Mouse (Mus musculus) hematopoietic multipotent progenitor cell, adult 10-12 weeks (in vitro differentiated cells): ENCODE results near the gene Ccdc9. TPM values are rescaled to one million over a fixed set of nuclear protein-coding genes. Genes with fewer than 3 reads are reported as not detected.

Source experiments
- polyA plus RNA-seq: library from polyadenylated mRNA; stranded (reverse); fragments of >175 nt; gene quantifications from 2 replicates; pipeline ENCODE4 v1.2.3, GENCODE M21; 2012; ENCODE audit warnings: low replicate concordance

The Ccdc9 gene
- polyA plus RNA-seq: 99.7 and 173 TPM in 2 replicates

DNA sequence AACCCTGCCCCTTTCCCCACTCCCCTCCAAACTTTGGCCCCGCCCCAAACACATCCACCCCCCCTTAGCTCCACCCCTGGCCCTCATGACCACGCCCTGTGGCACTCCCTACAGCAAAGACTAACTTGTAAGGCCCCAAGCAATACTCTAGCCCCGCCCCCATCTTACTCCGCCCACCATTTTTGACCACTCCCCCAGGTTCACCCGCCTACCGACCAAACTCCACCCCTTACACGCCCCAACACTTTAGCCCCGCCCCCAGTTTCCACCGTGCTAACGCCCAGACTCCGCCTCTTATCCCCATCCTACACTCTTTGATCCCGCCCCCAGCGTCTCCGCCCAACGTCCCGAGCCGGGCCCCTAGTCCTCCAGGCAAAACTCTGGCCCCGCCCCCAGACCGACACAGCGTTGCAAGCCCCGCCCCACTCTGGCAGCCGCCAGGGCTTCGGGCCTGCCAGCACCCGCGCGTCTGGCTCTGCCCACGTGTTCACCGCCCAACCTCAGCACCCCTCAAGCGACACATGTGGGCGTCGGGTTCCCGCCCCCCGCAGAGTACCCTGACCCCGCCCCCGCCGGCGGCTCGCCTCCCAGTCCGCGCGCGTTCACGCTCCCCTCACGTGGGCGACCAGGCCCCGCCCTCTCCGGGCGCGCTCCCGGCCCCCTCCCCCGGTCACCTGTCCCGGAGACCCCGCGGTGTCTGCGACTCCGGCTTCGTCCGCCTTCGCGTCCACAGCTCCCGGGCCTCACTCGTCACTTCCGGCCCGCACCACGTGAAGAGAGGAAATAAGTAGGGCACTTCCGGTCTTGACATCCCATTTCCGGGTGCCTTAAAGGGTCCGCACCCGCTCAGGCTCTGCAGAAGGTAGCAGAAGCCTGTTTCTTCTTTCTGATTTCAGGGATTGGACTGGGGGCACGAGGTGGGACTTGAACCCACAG, at the start of gene Ccdc9:
TSS of gene Ccdc9 (minus strand) at position 770 of the 936 bp plus-strand sequence.

DNA sequence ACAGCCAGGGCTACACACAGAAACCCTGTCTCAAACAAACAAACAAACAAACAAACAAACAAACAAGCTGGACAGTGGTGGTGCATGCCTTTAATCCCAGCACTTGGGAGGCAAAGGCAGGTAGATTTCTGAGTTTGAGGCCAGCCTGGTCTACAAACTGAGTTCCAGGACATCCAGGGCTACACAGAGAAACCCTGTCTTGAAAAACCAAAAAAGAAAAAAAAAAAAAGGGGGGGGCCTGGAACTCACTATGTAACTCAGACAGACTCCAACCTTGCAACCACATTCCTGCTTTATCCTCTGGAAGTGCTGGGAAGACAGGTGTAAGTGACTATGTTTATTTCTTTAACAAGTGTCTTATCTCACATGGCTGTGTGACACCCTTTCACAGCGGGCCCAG, 21.5 kb upstream of the Ccdc9 start, which contains the start of gene Bbc3:
TSS of gene Bbc3 (plus strand) at position 301 of the 400 bp plus-strand sequence.

DNA sequence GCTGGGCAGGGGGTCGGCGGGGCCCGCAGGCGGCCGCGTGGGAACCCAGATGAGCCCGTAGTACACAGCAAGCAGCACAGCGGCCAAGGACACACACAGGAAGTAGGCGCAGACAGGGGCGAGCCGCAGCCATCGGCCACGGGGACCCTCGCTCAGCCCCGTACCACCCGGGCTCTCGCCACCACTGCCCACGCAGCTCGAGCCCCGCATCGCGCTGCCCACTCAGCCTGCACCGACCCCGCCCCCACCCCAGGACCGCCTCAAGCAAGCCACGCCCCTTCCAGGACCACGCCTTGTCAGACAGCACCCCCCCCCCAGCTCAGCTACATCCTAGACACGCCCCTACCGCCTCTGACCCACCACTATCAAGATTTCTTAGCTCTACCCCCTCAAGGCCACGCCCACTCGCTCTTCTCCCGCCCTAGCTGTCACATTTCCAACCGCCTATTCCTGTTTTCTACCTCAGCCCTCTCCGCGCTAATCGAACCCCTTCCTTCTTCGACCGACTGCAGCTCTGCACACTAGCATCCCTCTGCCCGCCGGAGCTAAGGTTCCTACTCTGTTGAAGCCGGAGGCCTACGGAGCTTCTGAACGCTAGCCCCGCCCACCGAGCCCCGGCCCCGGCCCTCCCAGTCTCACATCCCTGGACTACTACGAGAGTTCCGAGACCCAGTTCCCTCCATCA, 13.4 kb downstream of the Ccdc9 start, which contains the start of gene Inafm1:
TSS of gene Inafm1 (minus strand) at position 537 of the 685 bp plus-strand sequence.

DNA sequence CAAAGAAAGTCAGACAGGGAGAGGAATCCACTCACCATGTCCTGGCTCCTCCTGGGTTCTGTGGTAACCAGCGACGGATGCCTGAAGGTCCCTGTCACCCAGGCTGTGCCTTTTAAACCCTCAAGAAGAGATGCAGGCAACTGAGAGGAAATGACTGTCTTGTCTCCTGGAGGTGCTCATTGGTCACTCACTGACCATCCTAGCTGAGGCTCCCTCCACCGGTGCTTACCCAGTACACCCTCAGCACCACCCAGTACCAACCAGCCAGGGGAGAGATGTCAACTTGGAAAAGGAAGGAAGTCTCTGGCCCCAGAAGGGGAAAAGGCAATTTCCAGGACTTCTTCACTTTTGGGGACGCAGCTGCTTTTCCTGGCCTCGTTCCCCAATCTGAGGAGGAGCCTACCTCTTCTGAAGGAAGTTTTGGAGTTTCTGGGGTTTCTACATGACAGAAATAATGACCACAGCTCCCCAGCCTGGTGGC, 27.4 kb downstream of the Ccdc9 start, which contains the start of gene C5ar1:
TSS of gene C5ar1 (minus strand) at position 431 of the 481 bp plus-strand sequence.

DNA sequence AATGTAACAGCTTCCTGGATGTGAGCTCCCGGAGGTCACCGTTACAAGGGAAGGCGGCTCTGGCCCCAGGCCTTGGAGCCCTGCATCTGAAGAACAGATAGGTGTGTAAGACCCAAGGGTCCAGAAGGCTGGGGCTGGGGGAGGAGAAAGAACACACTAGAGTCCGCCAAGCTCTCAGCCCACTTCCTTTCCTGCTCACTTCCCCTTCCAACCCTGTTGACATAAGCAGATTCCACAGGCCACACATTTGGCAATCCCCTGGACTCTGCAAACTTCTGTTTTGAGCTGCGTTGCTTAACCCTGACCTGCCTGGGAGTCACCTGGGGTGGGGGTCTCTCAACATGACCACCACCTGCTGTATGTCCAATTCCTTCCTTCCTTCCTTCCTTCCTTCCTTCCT, 42.5 kb downstream of the Ccdc9 start, which contains the start of gene C5ar2:
TSS of gene C5ar2 (minus strand) at position 88 of the 400 bp plus-strand sequence.

Other genes starting within 250 kb of the Ccdc9 start
- gene Bicra, start 238.9 kb downstream of the Ccdc9 start, polyA plus RNA-seq: 162 and 369 TPM in 2 replicates
- gene Zfp541, start 225.0 kb downstream of the Ccdc9 start, polyA plus RNA-seq: 0.51 TPM in 1 of 2 replicates, not detected in the other
- 107 and 182 TPM in 2 replicates for gene Napa, start 188.3 kb downstream of the Ccdc9 start, polyA plus RNA-seq
- gene Kptn, start 166.9 kb downstream of the Ccdc9 start, polyA plus RNA-seq: 18.1 and 30.7 TPM in 2 replicates
- gene Slc8a2, start 157.0 kb downstream of the Ccdc9 start, polyA plus RNA-seq: 0.44 and 0.93 TPM in 2 replicates
- 18.3 and 26.2 TPM in 2 replicates for gene Meis3, start 111.7 kb downstream of the Ccdc9 start, polyA plus RNA-seq
- gene Dhx34, start 64.8 kb downstream of the Ccdc9 start, polyA plus RNA-seq: 48.5 and 105 TPM in 2 replicates
- 0.54 and 0.97 TPM in 2 replicates for gene C5ar2, start 42.6 kb downstream of the Ccdc9 start, polyA plus RNA-seq
- 7.8 and 14.0 TPM in 2 replicates for gene C5ar1, start 27.3 kb downstream of the Ccdc9 start, polyA plus RNA-seq
- gene Inafm1, start 13.2 kb downstream of the Ccdc9 start, polyA plus RNA-seq: 28.8 and 82.8 TPM in 2 replicates
- gene Bbc3, start 21.6 kb upstream of the Ccdc9 start, polyA plus RNA-seq: 52.3 and 259 TPM in 2 replicates
- gene Sae1, start 101.0 kb upstream of the Ccdc9 start, polyA plus RNA-seq: 13.9 and 16.1 TPM in 2 replicates
- gene Zc3h4, start 114.1 kb upstream of the Ccdc9 start, polyA plus RNA-seq: 164 and 303 TPM in 2 replicates
- gene Tmem160, start 166.0 kb upstream of the Ccdc9 start, polyA plus RNA-seq: 111 and 173 TPM in 2 replicates
- not detected in 2 replicates for gene Npas1, start 190.9 kb upstream of the Ccdc9 start, polyA plus RNA-seq